Mouse (Mus musculus): ENCODE results near the gene St3gal4.

DNA sequence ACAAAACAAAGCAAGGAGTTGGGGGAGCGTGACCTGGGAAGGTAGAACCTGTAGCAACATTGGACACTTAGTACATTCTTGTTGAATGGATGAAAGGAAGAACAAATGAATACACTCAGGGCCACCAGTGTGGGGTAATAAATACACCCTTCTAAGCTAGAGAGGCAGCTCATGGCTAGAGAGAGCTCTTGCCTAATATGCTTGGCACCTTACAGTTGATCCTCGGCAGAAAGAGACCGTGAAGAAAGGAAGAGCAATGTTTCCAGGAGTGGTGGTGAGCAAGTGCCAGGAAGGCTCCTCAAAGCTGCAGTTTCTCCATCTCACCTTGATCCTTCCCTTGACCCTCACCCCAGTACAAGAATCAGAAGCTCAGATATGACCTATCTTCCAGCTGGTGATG is 9.5 kb upstream of the St3gal4 start:
- TF ChIP-seq CTCF (IDR thresholded peaks at IDR 0.05; ENCODE audit: extremely low read depth, insufficient read depth, insufficient read length, insufficient replicate concordance) = no peak
- no peak for TF ChIP-seq POLR2A (IDR thresholded peaks at IDR 0.05; ENCODE audit: low read depth, low read length)
